Mouse (Mus musculus) forebrain, embryonic 16.5 days (tissue): ENCODE data around the gene Rpl27. TPM values are rescaled to one million over a fixed set of nuclear protein-coding genes. Genes with fewer than 3 reads are reported as not detected.
"Not testable (repeated sequence)": the region's sequence is repeated elsewhere in the genome, so short reads cannot be mapped to it uniquely, and the experiment has no call there.

Source experiments
- ATAC-seq: fragments of 200-750 bp; cut with Nextera tagmentation; 2 replicates; pipeline ENCODE4 v1.8.0; 2017; ENCODE audit warnings: mild to moderate bottlenecking, moderate library complexity
- H3K27ac ChIP-seq: fragments of 300-500 bp; sonication (generic); 2 replicates; pipeline ENCODE4 v1.5.1; 2014; ENCODE audit warnings: low read length, control low read depth
- H3K27me3 ChIP-seq: fragments of 300-500 bp; sonication (generic); replicated peaks from 2 replicates; pipeline ENCODE4 v1.6.1; 2014; ENCODE audit warnings: low read length; ENCODE audit not compliant: control insufficient read depth, insufficient read depth
- H3K36me3 ChIP-seq: fragments of 300-500 bp; sonication (generic); 2 replicates; pipeline ENCODE4 v1.6.1; 2014; ENCODE audit not compliant: control insufficient read depth, insufficient read depth
- H3K4me1 ChIP-seq: fragments of 300-500 bp; sonication (generic); replicated peaks from 2 replicates; pipeline ENCODE4 v1.6.1; 2014; ENCODE audit warnings: low read length; ENCODE audit not compliant: control insufficient read depth, insufficient read depth
- H3K4me2 ChIP-seq: fragments of 300-500 bp; sonication (generic); 2 replicates; pipeline ENCODE4 v1.6.1; 2014; ENCODE audit warnings: mild to moderate bottlenecking, low read length, control low read depth
- H3K4me3 ChIP-seq: fragments of 300-500 bp; sonication (generic); replicated peaks from 2 replicates; pipeline ENCODE4 v1.5.1; 2014; ENCODE audit warnings: mild to moderate bottlenecking, low read length, control low read depth
- H3K9ac ChIP-seq: fragments of 300-500 bp; sonication (generic); replicated peaks from 2 replicates; pipeline ENCODE4 v1.6.1; 2014; ENCODE audit warnings: low read depth, low read length, control low read depth
- H3K9me3 ChIP-seq: fragments of 300-500 bp; sonication (generic); 2 replicates; pipeline ENCODE4 v1.6.1; 2016; ENCODE audit warnings: low read length; ENCODE audit not compliant: control insufficient read depth
- whole genome bisulfite sequencing: fragments of 180-500 bp; shearing (Covaris S2); extraction: QIAGEN DNeasy Blood & Tissue Kit; methylation state at CpG from one replicate; pipeline ENCODE4 v1.1.7; 2014; 5-methylcytosine and 5-hydroxymethylcytosine counted together
- polyA plus RNA-seq: library from polyadenylated mRNA; unstranded; fragments of >200 nt; fragmentation: Nextera tagmentation; extraction: Ambion mirVana; gene quantifications from 2 replicates; pipeline ENCODE4 v1.2.1, GENCODE M21; 2015

Rpl27 gene
- polyA plus RNA-seq, 1 experiment from 2014 or later, result 219 TPM

DNA sequence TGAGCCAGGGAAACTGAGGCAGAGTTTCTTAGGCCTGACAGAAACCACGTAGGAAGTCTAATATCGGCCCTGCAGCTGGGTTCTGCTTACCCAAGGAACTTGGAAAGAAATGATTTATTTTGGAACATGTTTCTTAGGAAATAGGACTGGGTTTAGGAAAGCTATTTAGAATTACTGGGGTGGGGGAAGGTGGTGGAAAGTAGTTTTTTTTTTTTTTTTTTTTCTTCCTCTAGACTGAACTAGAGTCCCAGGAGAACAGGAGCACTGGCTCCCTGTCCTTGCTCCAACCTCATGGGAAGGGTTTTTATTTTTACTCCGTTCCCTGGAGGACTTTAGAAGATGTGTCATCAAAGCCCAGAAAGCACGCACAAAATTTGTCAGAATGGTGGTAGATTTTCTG, 27.1 kb downstream of the Rpl27 start:
- H3K27ac ChIP-seq, result no peak overlapping the region

DNA sequence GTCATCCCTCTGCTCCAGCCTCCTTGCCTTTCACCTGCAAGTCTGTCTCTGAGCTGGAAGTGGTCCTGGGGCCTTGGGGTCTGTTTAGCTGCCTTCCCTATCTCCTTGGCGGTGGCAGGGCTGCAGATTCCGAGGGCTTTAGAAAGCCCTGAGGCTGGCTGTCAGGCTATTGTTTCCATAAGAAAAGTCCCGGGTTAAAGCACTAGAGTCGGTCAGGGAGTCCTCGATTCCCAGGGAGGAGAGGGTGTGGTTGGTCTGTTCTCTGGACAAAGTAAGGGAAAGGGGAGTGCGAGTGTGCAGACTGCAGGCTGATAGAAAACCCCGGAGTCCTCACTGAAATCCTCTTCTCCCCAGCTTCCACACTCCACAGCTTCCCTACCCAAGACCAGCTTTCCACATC, 28.1 kb downstream of the Rpl27 start:
- Histone ChIP-seq H3K36me3 (no peaks in the 10 kb centered on the region), H3K4me1 (peaks cover 25% of the 10 kb centered on the region), H3K9ac (no peak overlapping the region), H3K9me3 (no peaks in the 10 kb centered on the region), H3K27me3 (no peaks in the 10 kb centered on the region), H3K27ac (no peak overlapping the region), H3K4me3 (no peak overlapping the region), H3K4me2 (peak overlapping the region; percentile 15; the same call in 1 of the 2 replicates)
- WGBS, result 16% methylated on average over 7 of the region's 7 CpGs
- no peak for ATAC-seq

More for the DNA sequence above, 27.1 kb downstream of the Rpl27 start:
- Histone ChIP-seq H3K36me3 (no peaks in the 10 kb centered on the region), H3K4me2 (peak overlapping the region; percentile 89), H3K27me3 (no peaks in the 10 kb centered on the region), H3K9ac (peak overlapping the region; percentile 80), H3K4me3 (peak overlapping the region; percentile 71), H3K4me1 (peaks cover 34% of the 10 kb centered on the region), H3K9me3 (no peaks in the 10 kb centered on the region)
- WGBS, result 65% methylated on average over 4 of the region's 4 CpGs
- ATAC-seq, result no peak

DNA sequence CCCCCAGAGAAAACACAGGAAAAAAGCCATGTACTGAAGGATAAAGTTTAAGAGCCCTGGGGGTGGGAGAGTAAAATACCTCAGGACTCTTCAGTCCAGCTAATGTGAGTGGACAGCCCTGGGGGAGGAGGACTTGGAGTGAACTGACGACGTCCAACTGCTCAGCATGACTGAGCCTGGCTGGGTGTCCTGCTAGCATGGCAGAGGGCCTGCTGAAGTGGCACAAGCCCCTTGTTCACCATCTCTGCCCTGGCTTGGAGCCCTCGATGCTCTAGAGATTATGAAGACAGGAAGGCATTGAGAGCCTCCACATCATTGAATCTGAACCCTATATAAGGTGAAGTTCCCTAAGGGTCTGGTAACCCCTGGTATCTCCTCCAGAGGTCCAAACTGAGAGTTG, 29.8 kb downstream of the Rpl27 start:
- Histone ChIP-seq H3K27me3 (no peaks in the 10 kb centered on the region), H3K36me3 (no peaks in the 10 kb centered on the region), H3K4me3 (no peak overlapping the region), H3K4me1 (peaks cover 17% of the 10 kb centered on the region), H3K4me2 (no peak overlapping the region), H3K27ac (no peak overlapping the region), H3K9ac (no peak overlapping the region), H3K9me3 (no peaks in the 10 kb centered on the region)
- no peak for ATAC-seq
- WGBS, result 62% methylated on average over 3 of the region's 3 CpGs

DNA sequence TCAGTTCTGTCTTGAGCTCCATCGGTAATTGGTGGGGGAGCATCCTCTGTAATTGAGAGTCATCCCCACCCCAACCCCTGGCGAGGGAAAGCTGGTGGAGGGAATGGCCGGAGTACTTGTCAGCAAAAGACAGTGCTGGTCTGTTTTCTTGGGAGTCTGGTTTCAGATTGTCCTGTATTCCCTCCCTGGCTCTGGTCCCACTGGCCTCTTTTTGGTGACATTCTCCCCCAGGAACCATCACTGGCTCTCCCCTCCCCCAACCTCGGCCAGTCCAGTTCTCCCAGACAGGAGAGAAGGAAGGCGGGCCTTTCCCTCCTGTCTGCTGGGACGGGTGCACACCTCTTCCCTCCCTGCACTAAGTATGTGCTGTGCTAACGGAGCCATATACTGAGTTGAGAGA, 30.2 kb downstream of the Rpl27 start:
- Histone ChIP-seq H3K4me2 (no peak overlapping the region), H3K9ac (no peak overlapping the region), H3K9me3 (no peaks in the 10 kb centered on the region), H3K36me3 (no peaks in the 10 kb centered on the region), H3K4me1 (peaks cover 17% of the 10 kb centered on the region), H3K27ac (no peak overlapping the region), H3K27me3 (no peaks in the 10 kb centered on the region), H3K4me3 (no peak overlapping the region)
- ATAC-seq, result no peak
- WGBS, result 56% methylated on average over 7 of the region's 7 CpGs

DNA sequence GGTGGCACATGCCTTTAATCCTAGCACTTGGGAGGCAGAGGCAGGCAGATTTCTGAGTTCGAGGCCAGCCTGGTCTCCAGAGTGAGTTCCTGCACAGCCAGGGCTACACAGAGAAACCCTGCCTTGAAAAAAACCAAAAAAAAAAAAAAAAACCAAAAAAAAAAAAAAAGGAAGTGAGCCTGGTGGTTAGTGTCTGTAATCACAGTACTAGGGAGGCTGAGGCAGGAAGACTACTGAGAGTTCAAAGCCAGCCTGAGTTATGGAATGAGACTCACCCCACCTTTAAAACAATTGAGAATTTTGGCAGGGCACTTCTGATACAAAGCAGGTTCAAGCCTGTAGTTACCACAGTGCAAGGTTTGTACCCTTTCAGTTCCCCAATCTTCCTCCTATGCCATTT, 31.6 kb downstream of the Rpl27 start:
- WGBS, result 67% methylated on average over 1 of the region's 1 CpGs
- not testable (repeated sequence) for H3K36me3 ChIP-seq, ATAC-seq, H3K4me3 ChIP-seq, H3K9ac ChIP-seq, H3K4me2 ChIP-seq, H3K27ac ChIP-seq, H3K27me3 ChIP-seq, H3K9me3 ChIP-seq
- peaks cover 19% of the 10 kb centered on the region for H3K4me1 ChIP-seq

DNA sequence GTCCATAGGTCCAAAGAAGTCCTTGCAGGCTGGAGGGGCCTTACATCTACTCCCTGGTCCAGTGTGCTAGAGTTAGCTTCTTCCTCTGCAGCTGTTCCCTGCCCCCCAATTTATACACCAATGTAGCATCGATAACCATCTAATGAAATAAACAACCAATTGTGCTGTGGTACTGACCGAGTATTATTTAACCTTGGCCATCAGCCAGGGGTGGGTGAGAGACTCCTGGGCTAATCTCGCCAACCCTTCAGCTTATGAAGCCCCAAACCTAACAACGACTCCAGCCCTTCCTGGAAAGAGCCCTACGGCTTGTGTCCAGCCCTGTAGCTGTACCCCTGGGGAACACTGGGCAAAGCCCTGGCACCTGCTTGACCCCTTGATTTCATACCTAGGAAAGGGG, 32.2 kb downstream of the Rpl27 start:
- Histone ChIP-seq H3K9me3 (no peaks in the 10 kb centered on the region), H3K4me1 (peaks cover 20% of the 10 kb centered on the region), H3K27me3 (no peaks in the 10 kb centered on the region), H3K4me3 (no peak overlapping the region), H3K9ac (no peak overlapping the region), H3K4me2 (no peak overlapping the region), H3K27ac (no peak overlapping the region), H3K36me3 (no peaks in the 10 kb centered on the region)
- WGBS, result 53% methylated on average over 5 of the region's 5 CpGs
- ATAC-seq, result no peak

DNA sequence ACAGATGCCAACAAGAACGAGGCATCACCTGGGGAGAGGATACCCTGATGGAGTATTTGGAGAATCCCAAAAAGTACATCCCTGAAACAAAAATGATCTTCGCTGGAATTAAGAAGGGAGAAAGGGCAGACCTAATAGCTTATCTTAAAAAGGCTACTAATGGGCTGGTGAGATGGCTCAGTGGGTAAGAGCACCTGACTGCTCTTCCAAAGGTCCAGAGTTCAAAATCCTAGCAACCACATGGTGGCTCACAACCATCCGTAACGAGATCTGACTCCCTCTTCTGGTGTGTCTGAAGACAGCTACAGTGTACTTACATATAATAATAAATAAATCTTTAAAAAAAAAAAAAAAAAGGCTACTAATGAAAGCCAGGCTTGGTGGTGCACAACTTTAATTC, 34.3 kb downstream of the Rpl27 start:
- H3K4me2 ChIP-seq, H3K4me3 ChIP-seq, H3K27me3 ChIP-seq, H3K9me3 ChIP-seq, H3K9ac ChIP-seq, H3K36me3 ChIP-seq, ATAC-seq, H3K27ac ChIP-seq: not testable (repeated sequence)
- peaks cover 27% of the 10 kb centered on the region for H3K4me1 ChIP-seq
- 80% methylated on average over 4 of the region's 4 CpGs for WGBS

DNA sequence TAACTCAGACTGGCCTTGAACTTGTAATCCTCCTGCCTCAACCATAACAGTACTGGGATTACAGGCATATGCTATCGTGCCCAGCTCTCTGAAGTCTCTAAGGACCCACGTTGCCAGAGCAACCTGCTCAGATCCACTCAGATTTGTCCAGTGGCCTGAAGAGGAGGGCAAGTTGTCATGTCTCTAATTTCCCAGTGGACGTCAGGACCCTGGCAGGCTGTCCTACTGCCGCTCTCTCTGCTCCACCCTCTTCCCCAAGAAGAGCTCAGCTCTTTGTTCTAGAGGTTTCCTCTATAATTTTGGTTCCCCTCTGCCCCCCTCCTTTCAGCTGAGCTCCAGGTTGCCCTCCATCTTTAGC, 35.1 kb downstream of the Rpl27 start:
- WGBS, result 13% methylated on average over 4 of the region's 4 CpGs
- ATAC-seq, result peak; percentile 49
- Histone ChIP-seq H3K4me2 (no peak overlapping the region), H3K4me3 (no peak overlapping the region), H3K27ac (peak overlapping the region; percentile 91), H3K9me3 (no peaks in the 10 kb centered on the region), H3K4me1 (peaks cover 27% of the 10 kb centered on the region), H3K9ac (no peak overlapping the region), H3K36me3 (no peaks in the 10 kb centered on the region), H3K27me3 (no peaks in the 10 kb centered on the region)

DNA sequence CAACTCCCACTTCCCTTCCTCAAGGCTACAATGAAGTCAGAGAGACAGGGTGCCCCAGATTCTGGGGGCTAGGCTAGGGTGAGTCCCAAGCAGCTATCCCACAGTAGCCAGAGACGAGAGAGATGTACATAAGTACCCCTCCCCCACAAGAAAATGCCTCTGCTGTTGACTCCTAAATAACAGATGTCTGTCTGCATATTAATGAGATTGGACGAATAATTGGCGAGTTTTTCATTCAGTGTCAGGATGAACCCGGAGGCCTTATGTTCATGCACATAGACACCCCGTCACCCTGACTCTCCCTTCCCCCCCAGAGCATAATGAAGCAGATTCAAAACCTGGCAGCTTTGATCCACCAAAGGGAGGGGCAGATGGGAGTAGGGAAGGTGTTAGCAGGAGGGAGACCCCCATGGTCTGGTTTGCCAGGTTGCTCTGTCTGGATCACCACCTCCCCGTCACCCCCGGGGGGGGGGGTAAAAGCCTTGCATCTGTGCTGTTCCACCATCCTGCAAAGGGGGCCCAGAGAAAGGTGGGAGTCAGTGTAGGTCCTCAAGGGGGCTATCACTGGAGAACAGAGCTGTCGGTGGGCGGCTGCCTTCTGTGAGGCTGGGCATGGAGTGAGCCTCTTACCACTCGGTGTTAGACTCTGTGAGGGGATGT, 35.6 kb downstream of the Rpl27 start:
- H3K36me3 ChIP-seq, result no peaks in the 10 kb centered on the region
- peaks cover 27% of the 10 kb centered on the region for H3K4me1 ChIP-seq
- peak overlapping the region; percentile 91 for H3K27ac ChIP-seq
- no peak overlapping the region for H3K9ac ChIP-seq
- peak; percentile 89 for ATAC-seq
- H3K4me3 ChIP-seq, result no peak overlapping the region
- no peak overlapping the region for H3K4me2 ChIP-seq
- no peaks in the 10 kb centered on the region for H3K9me3 ChIP-seq
- no peaks in the 10 kb centered on the region for H3K27me3 ChIP-seq
- WGBS, result 11% methylated on average over 10 of the region's 10 CpGs

DNA sequence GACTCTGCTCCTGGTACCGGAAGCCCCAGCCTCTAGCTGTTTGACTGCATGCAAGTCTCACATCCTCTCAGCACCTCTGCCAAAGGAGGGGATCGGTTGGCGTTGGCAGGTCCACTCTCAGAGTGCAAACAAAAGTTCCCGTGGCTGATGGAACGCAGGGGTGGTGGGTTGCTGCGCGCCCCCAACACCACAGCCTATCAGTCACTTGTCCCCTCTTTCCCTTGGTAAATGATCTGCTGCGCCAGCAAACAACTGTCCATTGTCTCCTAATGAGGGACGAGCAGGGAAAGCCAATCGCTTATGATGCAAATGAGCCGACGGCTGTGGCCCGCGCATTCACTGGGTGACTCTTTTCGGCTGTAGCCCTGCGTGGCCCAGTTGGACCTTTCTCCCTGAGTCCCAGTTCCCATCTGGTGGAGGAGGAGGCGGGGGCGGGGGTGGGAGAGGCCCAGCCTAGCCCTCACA, 37.1 kb downstream of the Rpl27 start:
- 3% methylated on average over 18 of the region's 18 CpGs for WGBS
- H3K9ac ChIP-seq, result 0 out of 2 replicates have a peak overlapping the region, but pooled peaks have one; percentile 18
- ATAC-seq, result no peak

More for the DNA sequence above, 37.1 kb downstream of the Rpl27 start:
- Histone ChIP-seq H3K4me2 (peak overlapping the region; percentile 4; the same call in 1 of the 2 replicates), H3K4me3 (no peak overlapping the region), H3K9me3 (no peaks in the 10 kb centered on the region), H3K4me1 (peaks cover 25% of the 10 kb centered on the region), H3K27ac (peak overlapping the region; percentile 37), H3K27me3 (no peaks in the 10 kb centered on the region), H3K36me3 (no peaks in the 10 kb centered on the region)
